Mouse (Mus musculus): Measurements from ENCODE around the gene Gm17482.

DNA sequence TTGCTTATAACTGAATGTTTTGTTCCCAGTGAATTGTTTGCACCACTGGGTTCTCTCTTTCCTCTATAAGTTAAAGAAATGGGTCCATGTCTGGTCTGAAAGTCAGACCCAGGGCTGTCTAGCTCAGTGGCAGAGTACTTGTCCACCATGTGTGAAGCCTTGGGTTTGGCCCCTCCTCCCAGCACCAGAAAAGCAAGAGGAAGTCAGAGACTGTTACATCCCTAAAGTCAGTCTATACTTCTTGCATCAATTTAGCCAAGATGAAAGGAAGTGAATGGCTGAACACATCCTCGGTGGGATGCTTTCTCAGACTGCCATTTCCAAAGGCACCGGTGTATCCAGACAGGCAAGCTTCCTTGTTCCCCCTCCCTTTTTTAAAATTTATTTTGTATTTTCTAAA lies 63.9 kb downstream of the Gm17482 start:
- TF ChIP-seq CTCF (IDR thresholded peaks at IDR 0.05; ENCODE audit: control insufficient read depth, insufficient read depth, insufficient replicate concordance, low read depth, low read length) (no peak), POLR2A (IDR thresholded peaks at IDR 0.05; ENCODE audit: control insufficient read depth, low read depth, low read length) (no peak)

Measured in testis, adult 2 months (tissue).